Mouse (Mus musculus) midbrain, embryonic 12.5 days (tissue): ENCODE measurements around the gene Pik3r1. TPM values are rescaled to one million over a fixed set of nuclear protein-coding genes. Genes with fewer than 3 reads are reported as not detected.

Experiments
- ATAC-seq: fragments of 200-750 bp; cut with Nextera tagmentation; 2 replicates; pipeline ENCODE4 v1.8.0; 2017; ENCODE audit warnings: low read depth, moderate TSS enrichment, moderate library complexity; ENCODE audit not compliant: low FRiP score
- H3K27ac ChIP-seq: fragments of 300-500 bp; sonication (generic); replicated peaks from 2 replicates; pipeline ENCODE4 v1.5.1; 2016; ENCODE audit warnings: mild to moderate bottlenecking
- H3K27me3 ChIP-seq: fragments of 300-500 bp; sonication (generic); 2 replicates; pipeline ENCODE4 v1.6.1; 2016; ENCODE audit warnings: mild to moderate bottlenecking
- H3K36me3 ChIP-seq: fragments of 300-500 bp; sonication (generic); 2 replicates; pipeline ENCODE4 v1.6.1; 2016
- H3K4me1 ChIP-seq: fragments of 300-500 bp; sonication (generic); 2 replicates; pipeline ENCODE4 v1.6.1; 2016
- H3K4me2 ChIP-seq: fragments of 300-500 bp; sonication (generic); replicated peaks from 2 replicates; pipeline ENCODE4 v1.6.1; 2016; ENCODE audit warnings: mild to moderate bottlenecking, moderate library complexity
- H3K4me3 ChIP-seq: fragments of 300-500 bp; sonication (generic); 2 replicates; pipeline ENCODE4 v1.5.1; 2016; ENCODE audit warnings: mild to moderate bottlenecking
- H3K9ac ChIP-seq: fragments of 300-500 bp; sonication (generic); replicated peaks from 2 replicates; pipeline ENCODE4 v1.6.1; 2016; ENCODE audit warnings: mild to moderate bottlenecking, moderate library complexity
- H3K9me3 ChIP-seq: fragments of 300-500 bp; sonication (generic); 2 replicates; pipeline ENCODE4 v1.6.1; 2016; ENCODE audit warnings: mild to moderate bottlenecking
- WGBS: fragments of 180-500 bp; shearing (Covaris S2); methylation state at CpG from one replicate; pipeline ENCODE4 v1.1.7; 2016; 5-methylcytosine and 5-hydroxymethylcytosine counted together
- polyA plus RNA-seq: library from polyadenylated mRNA; unstranded; fragments of >200 nt; fragmentation: Nextera tagmentation; extraction: Ambion mirVana; gene quantifications from 2 replicates; pipeline ENCODE4 v1.2.1, GENCODE M21; 2016

Pik3r1 gene
- polyA plus RNA-seq, 1 experiment from 2014 or later: 22.8 TPM

DNA sequence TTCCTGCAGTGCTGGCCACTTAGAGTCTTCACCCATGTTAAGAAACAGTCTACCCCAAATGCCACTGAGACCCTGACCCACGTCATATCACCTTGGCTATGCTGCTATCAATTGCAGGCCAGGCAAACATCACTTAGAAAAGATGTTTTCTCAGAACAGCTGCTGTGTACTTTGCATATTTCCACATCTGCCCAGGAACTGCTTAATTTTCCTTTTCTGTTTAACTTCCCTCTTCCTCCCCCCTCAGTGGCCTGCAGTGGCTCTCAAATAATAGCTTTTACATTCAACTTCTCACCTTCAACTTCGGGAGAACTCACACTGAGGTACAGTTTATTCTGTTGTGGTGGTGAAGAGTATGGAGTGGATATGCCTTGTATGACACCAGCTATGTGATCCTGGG lies 126.4 kb downstream of the Pik3r1 start:
- WGBS: 83% methylated on average over 2 of the region's 2 CpGs
- no peak for ATAC-seq
- no peaks in the 10 kb centered on the region for H3K36me3 ChIP-seq

DNA sequence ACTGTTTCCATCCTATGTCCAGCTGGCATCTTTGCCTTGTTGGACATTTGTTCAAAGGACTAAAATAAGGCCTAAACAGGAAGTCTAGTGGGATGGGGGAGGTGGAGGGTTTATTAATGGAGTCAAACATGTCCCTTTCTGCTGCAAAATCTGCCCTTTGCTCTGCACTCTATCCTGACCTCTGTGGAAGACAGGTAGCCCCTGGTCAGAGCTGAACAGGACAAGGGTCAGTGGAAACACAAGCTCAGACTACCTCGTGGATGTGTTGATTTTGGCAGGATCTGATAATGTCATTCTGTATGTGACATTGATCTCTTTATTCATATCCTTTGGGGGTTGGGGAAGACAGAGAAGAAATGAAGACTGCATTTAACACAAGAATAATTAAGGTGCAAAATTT lies 132.2 kb downstream of the Pik3r1 start:
- no peak for ATAC-seq
- H3K27me3 ChIP-seq: no peaks in the 10 kb centered on the region
- H3K4me3 ChIP-seq: no peak overlapping the region
- H3K4me1 ChIP-seq: no peaks in the 10 kb centered on the region
- no peaks in the 10 kb centered on the region for H3K36me3 ChIP-seq
- H3K9ac ChIP-seq: no peak overlapping the region
- H3K4me2 ChIP-seq: no peak overlapping the region
- WGBS: 32% methylated on average over 1 of the region's 1 CpGs
- no peak overlapping the region for H3K27ac ChIP-seq
- no peaks in the 10 kb centered on the region for H3K9me3 ChIP-seq

More for the DNA sequence above, 126.4 kb downstream of the Pik3r1 start:
- Histone ChIP-seq H3K9me3 (no peaks in the 10 kb centered on the region), H3K4me1 (no peaks in the 10 kb centered on the region), H3K4me3 (no peak overlapping the region), H3K4me2 (no peak overlapping the region), H3K27ac (no peak overlapping the region), H3K9ac (no peak overlapping the region), H3K27me3 (no peaks in the 10 kb centered on the region)

DNA sequence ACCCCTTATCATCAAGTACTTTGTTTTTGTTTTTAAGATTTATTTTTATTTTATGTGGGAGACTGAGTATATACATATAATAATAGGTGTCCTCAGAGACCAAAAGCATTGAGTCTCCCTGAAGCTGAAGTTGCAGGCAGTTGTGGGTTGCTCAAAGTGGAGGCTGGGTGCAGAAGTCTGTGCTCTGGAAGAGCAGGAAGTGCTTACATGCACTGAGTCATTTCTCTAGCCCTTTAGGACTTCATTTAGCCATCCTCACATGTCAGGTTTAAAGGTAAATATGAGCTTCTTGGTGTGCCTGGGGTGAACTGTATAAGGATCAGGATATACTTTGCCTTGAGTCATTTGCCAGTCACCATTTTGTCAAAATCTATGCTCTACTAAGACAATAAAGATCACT lies 133.6 kb downstream of the Pik3r1 start:
- H3K27me3 ChIP-seq: no peaks in the 10 kb centered on the region
- no peak overlapping the region for H3K4me2 ChIP-seq
- no peak overlapping the region for H3K27ac ChIP-seq
- ATAC-seq: no peak
- no peak overlapping the region for H3K4me3 ChIP-seq
- no peaks in the 10 kb centered on the region for H3K36me3 ChIP-seq
- no peak overlapping the region for H3K9ac ChIP-seq
- no peaks in the 10 kb centered on the region for H3K4me1 ChIP-seq
- H3K9me3 ChIP-seq: no peaks in the 10 kb centered on the region

DNA sequence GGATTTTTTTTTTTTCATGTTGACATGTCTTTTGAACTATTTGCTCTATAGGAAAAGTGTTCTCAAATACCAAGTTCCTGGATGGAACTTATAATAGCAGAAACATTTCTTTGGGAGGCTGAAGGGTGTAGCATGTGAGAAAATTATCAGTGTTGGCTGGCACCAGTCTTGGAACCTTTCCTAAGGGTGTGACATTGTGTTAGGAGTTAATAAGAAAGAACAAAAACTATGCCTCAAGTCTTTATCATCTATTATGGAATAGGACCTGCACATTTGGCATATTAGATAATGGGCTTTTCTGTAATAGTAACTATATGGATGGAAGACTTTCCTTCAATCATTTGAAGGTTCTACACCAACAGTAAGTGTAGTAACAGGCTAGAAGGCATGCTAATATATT lies 134.4 kb downstream of the Pik3r1 start:
- Histone ChIP-seq H3K9me3 (no peaks in the 10 kb centered on the region), H3K27me3 (no peaks in the 10 kb centered on the region), H3K4me2 (no peak overlapping the region), H3K36me3 (no peaks in the 10 kb centered on the region), H3K27ac (no peak overlapping the region), H3K4me1 (no peaks in the 10 kb centered on the region), H3K4me3 (no peak overlapping the region), H3K9ac (no peak overlapping the region)
- ATAC-seq: no peak

DNA sequence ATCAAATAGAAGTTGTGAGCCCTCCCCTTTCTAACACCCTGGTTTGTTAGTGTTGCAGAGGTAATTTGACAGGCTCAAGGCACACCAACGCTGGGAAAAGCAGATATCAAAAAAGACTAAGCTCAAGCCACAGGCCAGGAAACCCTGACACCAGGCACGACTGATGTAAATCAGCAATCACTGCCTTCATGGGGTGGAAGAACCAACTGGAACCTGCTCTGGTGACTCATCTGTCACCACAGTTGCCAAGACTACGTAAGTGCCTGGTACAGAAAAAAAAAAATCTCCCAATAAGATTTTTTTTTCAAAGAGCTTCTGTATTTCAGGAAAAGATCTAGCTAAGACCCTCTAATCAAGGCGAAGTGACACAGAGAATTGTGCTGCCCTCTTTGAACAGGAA lies 135.2 kb downstream of the Pik3r1 start:
- Histone ChIP-seq H3K27me3 (no peaks in the 10 kb centered on the region), H3K4me1 (no peaks in the 10 kb centered on the region), H3K27ac (no peak overlapping the region), H3K9ac (no peak overlapping the region), H3K4me3 (no peak overlapping the region), H3K9me3 (no peaks in the 10 kb centered on the region), H3K4me2 (no peak overlapping the region), H3K36me3 (no peaks in the 10 kb centered on the region)
- WGBS: 86% methylated on average over 4 of the region's 4 CpGs
- no peak for ATAC-seq

DNA sequence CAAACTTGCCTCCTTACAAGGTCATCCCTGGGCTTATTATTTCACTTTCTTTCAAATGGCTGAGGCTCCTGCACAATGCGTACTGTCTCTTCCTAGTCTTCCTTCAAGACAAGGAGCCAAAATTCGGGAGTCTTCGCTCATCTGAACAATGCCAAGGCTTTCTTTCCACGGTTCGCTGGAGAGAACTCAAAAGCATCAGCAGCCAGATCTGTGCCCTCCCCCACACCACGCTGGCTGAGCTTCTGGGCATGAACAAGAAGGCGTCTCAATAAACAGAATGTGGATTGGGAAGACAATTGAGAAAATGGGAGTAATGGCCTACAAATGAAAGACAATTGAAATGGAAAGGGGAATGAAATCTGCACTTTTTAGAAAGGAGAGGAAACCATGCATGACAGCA lies 136.5 kb downstream of the Pik3r1 start:
- Histone ChIP-seq H3K4me1 (no peaks in the 10 kb centered on the region), H3K36me3 (no peaks in the 10 kb centered on the region), H3K27me3 (no peaks in the 10 kb centered on the region), H3K9me3 (no peaks in the 10 kb centered on the region), H3K9ac (no peak overlapping the region), H3K4me3 (no peak overlapping the region), H3K4me2 (no peak overlapping the region), H3K27ac (no peak overlapping the region)
- no peak for ATAC-seq
- 35% methylated on average over 7 of the region's 7 CpGs for WGBS
